In genomic region chr12:80736464-80737282, GRCm38 (mm10) we compare ENCODE assay signal across 9 mouse cellular contexts. TPM values are rescaled to one million over a fixed set of nuclear protein-coding genes. Genes with fewer than 3 reads are reported as not detected.
A peak's percentile ranks its signal among the peaks of the same experiment; 100 is the strongest.
DNase-seq lines count a peak whose midpoint lies in the region; ATAC-seq and TF ChIP-seq lines count a peak whose summit lies in the region.
"Had no signal": no experiment of that assay in that cellular context is flagged by ENCODE, and none has a peak within 500 bp of the region (broad histone marks: within the 10 kb centered on the region; RNA-seq: fewer than 3 reads in every experiment).

No protein-coding gene starts in this region.

- intact Hi-C loops in left cerebral cortex, postnatal 10 days (cut with DNase I), result no loop called here

- DNase-seq in intestine, embryonic 14.5 days (ENCODE audit: low spot score), result no peak
- peak; percentile 80 for DNase-seq in brain, embryonic 18.5 days (ENCODE audit: low read depth, low spot score)
- DNase-seq in frontal cortex, postnatal 10 days (ENCODE audit: low spot score in 2 of 2), result peak; percentile 61 to 66
- peak; percentile 83 to 84 for DNase-seq in left cerebral cortex, postnatal 10 days (ENCODE audit: extremely low spot score in 1 of 2, low spot score in 2 of 2)
- no peak for DNase-seq in ovary, adult 18-20 months (ENCODE audit: low spot score)
- DNase-seq in kidney, adult 18-20 months, result no peak

- H3K4me2 ChIP-seq in intestine, embryonic 14.5 days (ENCODE audit: low read length), result no peak overlapping the region
- no peak overlapping the region for H3K4me2 ChIP-seq in intestine, postnatal 0 days (replicated peaks; ENCODE audit: low read depth)
- H3K4me2 ChIP-seq in neural tube, embryonic 14.5 days (ENCODE audit: low read depth, low read length), result peak overlapping the region; percentile 7; the same call in 1 of the 2 replicates

- H3K4me1 ChIP-seq in intestine, embryonic 14.5 days (replicated peaks; ENCODE audit: control insufficient read depth, insufficient read depth, low read length), result no peaks in the 10 kb centered on the region
- no peaks in the 10 kb centered on the region for H3K4me1 ChIP-seq in intestine, postnatal 0 days (replicated peaks; ENCODE audit: control insufficient read depth, insufficient read depth, low read length)
- peaks cover 22% of the 10 kb centered on the region for H3K4me1 ChIP-seq in neural tube, embryonic 14.5 days (ENCODE audit: control insufficient read depth, insufficient read depth, low read length)

- H3K9me3 ChIP-seq in intestine, embryonic 14.5 days (ENCODE audit: control insufficient read depth, low read length), result no peaks in the 10 kb centered on the region
- no peaks in the 10 kb centered on the region for H3K9me3 ChIP-seq in intestine, postnatal 0 days (ENCODE audit: control insufficient read depth)
- no peaks in the 10 kb centered on the region for H3K9me3 ChIP-seq in neural tube, embryonic 14.5 days (ENCODE audit: control insufficient read depth, low read length)

- H3K4me3 ChIP-seq in intestine, embryonic 14.5 days (ENCODE audit: low read depth, low read length), result no peak overlapping the region
- no peak overlapping the region for H3K4me3 ChIP-seq in intestine, postnatal 0 days (ENCODE audit: low read depth, low read length)
- H3K4me3 ChIP-seq in neural tube, embryonic 14.5 days (ENCODE audit: low read depth, low read length), result no peak overlapping the region
- H3K4me3 ChIP-seq: megakaryocyte, embryonic 14.5 days had no signal

- no peaks in the 10 kb centered on the region for H3K27me3 ChIP-seq in intestine, embryonic 14.5 days (replicated peaks; ENCODE audit: control insufficient read depth, insufficient read depth, low read length)
- H3K27me3 ChIP-seq in intestine, postnatal 0 days (replicated peaks; ENCODE audit: control insufficient read depth, insufficient read depth, low read length), result peaks cover 5% of the 10 kb centered on the region; the same call in 1 of the 2 replicates
- no peaks in the 10 kb centered on the region for H3K27me3 ChIP-seq in neural tube, embryonic 14.5 days (ENCODE audit: control insufficient read depth, insufficient read depth, low read length)

- H3K27ac ChIP-seq in intestine, embryonic 14.5 days (ENCODE audit: low read depth), result no peak overlapping the region
- H3K27ac ChIP-seq in intestine, postnatal 0 days (ENCODE audit: low read depth, low read length), result no peak overlapping the region
- peak overlapping the region; percentile 80 for H3K27ac ChIP-seq in neural tube, embryonic 14.5 days (ENCODE audit: low read depth, low read length)

- ATAC-seq in intestine, embryonic 14.5 days (replicated peaks; ENCODE audit: low FRiP score, low TSS enrichment, low read depth), result peak; percentile 62; the same call in 1 of the 2 replicates
- no peak for ATAC-seq in intestine, postnatal 0 days
- ATAC-seq in neural tube, embryonic 14.5 days (ENCODE audit: low read depth), result peak; percentile 70

- H3K36me3 ChIP-seq in intestine, embryonic 14.5 days (ENCODE audit: control insufficient read depth, insufficient read depth, low read length), result no peaks in the 10 kb centered on the region
- no peaks in the 10 kb centered on the region for H3K36me3 ChIP-seq in intestine, postnatal 0 days (ENCODE audit: control insufficient read depth, insufficient read depth)
- H3K36me3 ChIP-seq in neural tube, embryonic 14.5 days (ENCODE audit: control insufficient read depth, insufficient read depth, low read length), result no peaks in the 10 kb centered on the region

- no peak overlapping the region for H3K9ac ChIP-seq in intestine, embryonic 14.5 days (ENCODE audit: low read length)
- no peak overlapping the region for H3K9ac ChIP-seq in intestine, postnatal 0 days (ENCODE audit: low read depth, low read length)
- H3K9ac ChIP-seq in neural tube, embryonic 14.5 days (replicated peaks; ENCODE audit: low read depth, low read length), result no peak overlapping the region

- no peak for TF ChIP-seq CTCF in intestine, postnatal 0 days (IDR thresholded peaks at IDR 0.05; ENCODE audit: low read depth)

- 27% methylated on average over 13 of the region's 13 CpGs for WGBS in intestine, embryonic 14.5 days
- 27% methylated on average over 13 of the region's 13 CpGs for WGBS in intestine, postnatal 0 days
- WGBS in neural tube, embryonic 14.5 days, result 7% methylated on average over 13 of the region's 13 CpGs

RNA-seq across cellular contexts. Expression of gene Ccdc177, which starts 23.8 kb away (rescaled TPM):
- polyA plus RNA-seq in intestine, embryonic 14.5 days (2014; fragmentation: Nextera tagmentation; extraction: Ambion mirVana), result 0.11 and 0.12 TPM in 2 replicates
- polyA plus RNA-seq in intestine, postnatal 0 days (2015; fragmentation: Nextera tagmentation; extraction: Ambion mirVana), result 0.03 and 0.10 TPM in 2 replicates
- 10 to 100 TPM; 18.6 to 18.8 TPM for total RNA-seq in left cerebral cortex, postnatal 10 days (2021)
- 3.1 and 3.6 TPM in 2 replicates for polyA plus RNA-seq in neural tube, embryonic 14.5 days (2014; fragmentation: Nextera tagmentation; extraction: Ambion mirVana)

RNA-seq across cellular contexts. Expression of gene Plekhd1, which starts 44.3 kb away (rescaled TPM):
- 11.8 and 12.1 TPM in 2 replicates for polyA plus RNA-seq in intestine, embryonic 14.5 days (2014; fragmentation: Nextera tagmentation; extraction: Ambion mirVana)
- 1.5 and 1.9 TPM in 2 replicates for polyA plus RNA-seq in intestine, postnatal 0 days (2015; fragmentation: Nextera tagmentation; extraction: Ambion mirVana)
- 1 to 10 TPM; 1.9 to 2.1 TPM for total RNA-seq in left cerebral cortex, postnatal 10 days (2021)
- 6.8 and 9.3 TPM in 2 replicates for polyA plus RNA-seq in neural tube, embryonic 14.5 days (2014; fragmentation: Nextera tagmentation; extraction: Ambion mirVana)

RNA-seq across cellular contexts. Expression of gene Susd6, which starts 53.6 kb away (rescaled TPM):
- polyA plus RNA-seq in intestine, embryonic 14.5 days (2014; fragmentation: Nextera tagmentation; extraction: Ambion mirVana), result 20.8 and 21.4 TPM in 2 replicates
- 16.9 and 17.6 TPM in 2 replicates for polyA plus RNA-seq in intestine, postnatal 0 days (2015; fragmentation: Nextera tagmentation; extraction: Ambion mirVana)
- total RNA-seq in left cerebral cortex, postnatal 10 days (2021), result 10 to 100 TPM; 23.8 to 24.0 TPM
- polyA plus RNA-seq in neural tube, embryonic 14.5 days (2014; fragmentation: Nextera tagmentation; extraction: Ambion mirVana), result 11.6 and 13.6 TPM in 2 replicates

Comparison
In these comparisons a context has a peak if more than half of its experiments do, and no peak if none do; other contexts are left out.
1. DNase-seq: peak in brain, embryonic 18.5 days (single experiment), frontal cortex, postnatal 10 days (2 of 2) and left cerebral cortex, postnatal 10 days (2 of 2); none in intestine, embryonic 14.5 days (single experiment), ovary, adult 18-20 months (single experiment) and kidney, adult 18-20 months (single experiment).